Mouse (Mus musculus): ENCODE measurements at regions not wholly inside any gene's neighbourhood (a gene's known extent, or its start where the extent isn't known, plus 50 kb on each side); places are given as distances from the start of the nearest gene placed in this dataset.

DNA sequence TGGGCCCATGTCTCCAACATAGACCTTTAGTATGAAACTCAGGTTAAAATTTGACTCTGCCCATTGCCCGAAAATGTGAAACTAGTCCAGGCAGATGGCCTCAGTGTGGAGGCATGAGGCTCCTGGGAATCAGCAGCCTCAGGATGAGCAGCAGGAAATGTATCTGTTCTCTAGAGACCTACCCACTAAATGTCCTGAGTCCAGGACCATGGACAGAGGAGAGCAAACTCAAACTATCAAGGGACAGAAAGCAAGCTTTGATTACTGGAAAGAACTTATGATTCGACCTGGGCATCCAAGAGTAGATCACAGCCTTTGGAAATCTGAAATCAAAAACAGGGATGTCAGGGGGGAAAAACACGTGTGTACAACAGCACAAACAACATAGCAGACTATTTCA, 230.3 kb upstream of the Ncam1 start:
- TF ChIP-seq MAFK (IDR thresholded peaks at IDR 0.05; ENCODE audit: insufficient read depth, low read depth, low read length) = no peak
- no peak for TF ChIP-seq ZC3H11A (IDR thresholded peaks at IDR 0.05; ENCODE audit: borderline replicate concordance, low read depth, low read length)
- TF ChIP-seq HCFC1 (IDR thresholded peaks at IDR 0.05; ENCODE audit: borderline replicate concordance, insufficient read depth, low read length) = no peak
- no peak for TF ChIP-seq ZNF384 (IDR thresholded peaks at IDR 0.05; ENCODE audit: low read depth, low read length)
